Mouse (Mus musculus) left cerebral cortex, adult 18-20 months (tissue): ENCODE results near the gene Ect2. TPM values are rescaled to one million over a fixed set of nuclear protein-coding genes. Genes with fewer than 3 reads are reported as not detected.

Source experiments
- DNase-seq, 2 experiments: peaks; one replicate each; pipeline ENCODE4 v3.0.0; 2021 to 2022; ENCODE audit warnings: low spot score in 2 of 2, mixed read lengths in 1 of 2
- total RNA-seq, 2 experiments: library from RNA; stranded (reverse); gene quantifications; 2 replicates each; pipeline ENCODE4 v1.2.3; 2021

Gene Ect2
- total RNA-seq, 2 experiments from 2014 or later, result 0.30 to 1.1 TPM

- DNase-seq, result no peak
Measured at GRCm38 (mm10) chr3:27080061-27080770, 73.5 kb downstream of the Ect2 start.

GRCm38 (mm10) chr3:27073884-27074283 lies 79.8 kb downstream of the Ect2 start:
- no peak for DNase-seq

DNA sequence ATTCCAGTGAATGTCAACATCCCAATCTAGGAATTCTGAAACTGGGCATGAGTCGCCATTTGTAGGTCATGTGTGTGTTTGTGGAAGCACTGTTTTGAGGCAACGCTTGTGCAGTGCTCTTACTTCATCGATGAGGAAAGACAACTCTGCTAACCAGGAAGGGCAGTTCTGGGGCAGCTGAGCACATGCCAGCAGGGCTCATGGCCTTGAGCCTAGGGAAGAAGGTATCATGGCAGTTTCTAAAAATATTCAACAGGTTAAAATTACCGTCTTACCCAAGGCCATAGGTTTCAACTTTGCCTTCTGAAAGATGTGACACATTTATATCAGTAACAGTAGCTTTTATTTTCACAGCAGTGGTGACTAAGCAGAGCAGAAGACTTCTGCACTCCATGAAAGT lies 82.0 kb downstream of the Ect2 start:
- DNase-seq, result no peak

DNA sequence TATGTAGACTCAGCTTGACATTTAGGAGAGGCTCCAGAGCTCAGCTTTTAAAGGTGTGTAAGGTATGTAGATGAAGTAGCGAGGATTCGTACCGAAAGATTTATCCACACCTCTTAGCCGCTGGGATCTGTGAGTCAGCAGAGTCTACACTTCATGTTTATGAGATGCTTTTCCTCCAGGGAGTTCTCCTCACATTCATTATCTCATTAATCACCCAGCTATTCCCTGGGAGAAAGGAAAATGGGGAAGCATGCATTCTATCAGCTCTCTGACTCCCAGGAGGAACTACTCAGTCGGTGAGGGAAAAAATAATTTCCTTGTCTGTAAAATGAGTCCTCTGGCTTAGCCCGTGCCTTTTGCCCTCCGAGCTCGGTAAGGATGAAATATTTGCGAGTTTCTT lies 83.3 kb downstream of the Ect2 start:
- no peak for DNase-seq

GRCm38 (mm10) chr3:27067206-27067605 lies 86.5 kb downstream of the Ect2 start:
- no peak for DNase-seq

DNA sequence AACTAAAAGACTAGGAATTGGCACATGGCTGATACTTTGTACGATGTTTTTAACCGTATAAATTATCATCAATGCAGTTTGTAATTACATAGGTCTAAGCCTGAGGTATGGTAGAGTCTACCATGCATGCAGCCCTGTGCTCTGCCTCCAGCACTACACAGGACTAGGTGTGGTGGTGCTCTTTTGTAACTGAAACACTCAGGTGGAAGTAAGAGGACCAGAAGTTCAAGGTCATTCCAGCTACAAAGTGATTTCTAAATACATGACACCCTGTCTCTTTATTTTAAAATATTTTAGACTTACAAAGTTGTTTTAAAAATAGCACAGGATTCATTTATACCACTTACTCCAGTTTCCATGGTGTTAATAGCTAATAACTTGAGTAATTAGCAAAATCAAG lies 88.8 kb downstream of the Ect2 start:
- no peak for DNase-seq

GRCm38 (mm10) chr3:27063399-27064260 lies 90.0 kb downstream of the Ect2 start:
- DNase-seq, result no peak

- DNase-seq, result no peak
Measured at GRCm38 (mm10) chr3:27060441-27060840, 93.2 kb downstream of the Ect2 start.

DNA sequence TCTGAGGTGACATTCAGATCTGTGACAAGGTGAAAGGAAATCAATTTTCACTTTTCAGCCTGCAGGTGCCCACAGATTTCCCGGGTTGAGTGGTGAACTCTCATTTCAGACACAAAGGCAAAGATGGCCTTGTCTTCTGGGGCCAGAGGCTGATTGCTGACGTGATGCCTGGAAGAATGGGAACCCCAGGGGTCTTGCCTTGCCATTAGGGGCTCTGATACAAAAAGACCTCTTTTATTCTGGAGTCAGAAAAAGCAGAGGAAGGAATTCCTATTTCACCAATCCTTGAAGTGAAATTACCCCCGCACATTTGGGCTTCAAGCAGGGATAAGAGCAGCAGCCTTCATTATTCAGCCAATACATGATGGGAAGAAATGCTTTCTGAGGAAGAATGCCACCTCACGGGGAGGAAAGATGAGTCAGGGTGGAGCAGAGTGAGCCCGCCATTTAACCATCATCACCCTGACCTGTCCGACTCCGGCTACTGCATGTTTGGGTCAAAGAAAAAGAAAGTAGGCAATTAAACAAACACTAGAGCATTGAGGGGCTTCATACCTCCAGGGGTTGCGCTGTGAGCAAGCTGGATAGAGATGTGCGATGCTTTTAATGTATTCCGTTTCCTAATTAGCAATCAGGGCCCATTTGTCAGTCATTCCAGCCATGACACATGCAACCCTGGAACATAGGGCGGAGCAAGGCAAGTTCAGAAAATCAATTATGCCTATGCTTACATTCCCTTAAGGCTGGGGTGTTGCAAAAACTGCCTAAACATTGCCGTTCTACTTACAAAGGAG lies 94.0 kb downstream of the Ect2 start:
- DNase-seq, result no peak

- no peak for DNase-seq
Measured at GRCm38 (mm10) chr3:27055471-27055870, 98.2 kb downstream of the Ect2 start.

DNA sequence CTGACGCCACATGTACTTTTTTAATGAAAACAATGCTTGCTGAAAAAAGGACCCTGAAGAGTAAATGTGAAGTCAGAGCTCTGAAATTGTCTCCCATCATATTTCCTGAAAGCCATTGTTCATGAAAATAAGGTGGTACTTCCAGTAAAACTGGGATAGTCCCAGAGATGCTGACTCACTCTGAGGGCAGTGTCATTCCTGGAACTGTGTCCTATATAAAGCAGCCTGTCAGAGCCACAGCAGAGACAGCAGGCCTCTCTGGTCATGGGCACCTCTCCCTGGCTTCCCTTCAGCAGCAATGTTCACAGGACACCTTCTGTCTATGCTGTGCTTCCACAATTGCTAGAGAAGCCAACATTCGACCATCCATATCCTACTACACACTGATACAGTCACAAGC lies 98.9 kb downstream of the Ect2 start:
- DNase-seq, result peak in 1 of 2 experiments; percentile 2

Other genes with a start within 250 kb of the Ect2 start
- gene Nceh1, start 29.1 kb upstream of the Ect2 start, total RNA-seq, result 100 to 1,000 TPM; 114 to 130 TPM
- 1 to 10 TPM in 1 of 2 experiments, under 1 TPM in 1; 1.00 to 2.2 TPM for gene Tnfsf10, start 163.2 kb upstream of the Ect2 start, total RNA-seq
- gene Ghsr, start 217.5 kb upstream of the Ect2 start, total RNA-seq, result under 1 TPM; 0.12 to 0.14 TPM